Mouse (Mus musculus): Measurements from ENCODE around the gene Sfn.

GRCm38 (mm10) chr4:133605330-133605729 lies 3.4 kb upstream of the Sfn start:
- TF ChIP-seq CTCF (IDR thresholded peaks at IDR 0.05; ENCODE audit: low read depth) (no peak), EP300 (IDR thresholded peaks at IDR 0.05; ENCODE audit: low read depth) (no peak)
